Mouse (Mus musculus) ES-Bruce4 (cell line): Measurements from ENCODE around the gene Rbl2.

ENCODE experiments used
- CTCF ChIP-seq: IDR thresholded peaks from one replicate; pipeline ENCODE4 v1.8.1; 2011; ENCODE audit warnings: low read depth, low read length
- EP300 ChIP-seq: IDR thresholded peaks from 2 replicates; pipeline ENCODE4 v1.6.1; 2011; ENCODE audit warnings: low read depth, low read length; ENCODE audit not compliant: insufficient read depth
- POLR2A ChIP-seq: IDR thresholded peaks from one replicate; pipeline ENCODE4 v1.8.1; 2011; ENCODE audit warnings: low read length; ENCODE audit not compliant: insufficient read depth

DNA sequence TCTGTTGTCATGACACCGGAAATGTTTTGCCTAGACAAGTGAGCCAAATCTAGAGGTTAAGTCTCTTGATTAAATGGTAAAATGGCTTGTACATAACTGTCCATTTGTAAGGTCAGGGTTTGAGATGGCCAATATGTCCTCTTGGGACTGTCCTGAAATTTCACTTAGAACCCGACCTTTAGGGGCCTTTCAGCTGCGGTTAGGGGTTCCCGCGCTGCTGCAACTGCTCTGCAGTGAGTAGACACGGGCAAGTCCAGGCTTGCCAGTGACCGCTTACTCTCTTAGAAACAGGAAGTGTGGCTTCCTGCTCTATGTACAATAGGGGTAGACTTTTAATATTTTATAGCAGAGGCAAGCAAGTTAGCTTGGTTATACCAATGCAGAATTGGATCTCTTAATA, 12.1 kb downstream of the Rbl2 start:
- no peak for TF ChIP-seq POLR2A
- TF ChIP-seq CTCF = no peak
- TF ChIP-seq EP300 = peak; percentile 45; the same call in 1 of the 2 replicates
